Mouse (Mus musculus) heart, postnatal 10 days (tissue): ENCODE measurements around the gene Gm2431. TPM values are rescaled to one million over a fixed set of nuclear protein-coding genes. Genes with fewer than 3 reads are reported as not detected.
"Not testable (repeated sequence)": the region's sequence is repeated elsewhere in the genome, so short reads cannot be mapped to it uniquely, and the experiment has no call there.

ENCODE experiments used
- DNase-seq, 2 experiments: peaks; one replicate each; pipeline ENCODE4 v3.0.0; 2021
- intact Hi-C: fragments of 180-260 bp; cut with DNase I; formaldehyde crosslinking; loops from one replicate; pipeline ENCODE4 v1.15.1; 2025
- total RNA-seq, 2 experiments: library from RNA; stranded (reverse); gene quantifications; 2 replicates each; pipeline ENCODE4 v1.2.3; 2021

The Gm2431 gene
- total RNA-seq, 2 experiments from 2014 or later = not detected

DNA sequence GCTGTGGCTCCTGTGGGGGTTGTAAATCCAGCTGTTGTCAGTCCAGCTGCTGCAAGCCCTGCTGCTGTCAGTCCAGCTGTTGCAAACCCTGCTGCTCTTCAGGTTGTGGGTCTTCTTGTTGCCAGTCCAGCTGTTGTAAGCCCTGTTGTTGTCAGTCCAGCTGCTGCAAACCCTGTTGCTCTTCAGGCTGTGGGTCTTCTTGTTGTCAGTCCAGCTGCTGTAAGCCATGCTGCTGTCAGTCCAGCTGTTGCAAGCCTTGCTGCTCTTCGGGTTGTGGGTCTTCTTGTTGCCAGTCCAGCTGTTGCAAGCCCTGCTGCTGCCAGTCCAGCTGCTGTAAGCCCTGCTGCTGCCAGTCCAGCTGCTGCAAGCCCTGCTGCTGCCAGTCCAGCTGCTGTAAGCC lies 46.0 kb downstream of the Gm2431 start:
- DNase-seq, intact Hi-C loops: not testable (repeated sequence)

DNA sequence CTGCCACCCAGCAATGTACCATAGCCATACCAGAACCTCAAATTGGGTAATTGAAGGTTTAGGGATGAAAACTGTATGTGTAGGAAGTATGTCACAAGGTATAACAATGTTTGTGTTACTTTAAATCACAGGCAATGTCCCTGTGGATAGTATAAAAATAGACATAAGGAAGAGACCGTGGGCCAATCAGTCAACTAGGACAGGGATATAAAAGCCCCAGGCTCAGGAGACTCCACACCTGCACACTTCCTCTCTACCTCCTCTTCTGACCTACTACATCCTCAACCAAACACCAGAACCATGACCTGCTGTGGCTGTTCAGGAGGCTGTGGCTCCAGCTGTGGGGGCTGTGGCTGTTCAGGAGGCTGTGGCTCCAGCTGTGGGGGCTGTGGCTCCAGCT lies 46.6 kb downstream of the Gm2431 start, which contains the start of gene Gm7579:
Gene Gm7579 (plus strand): TSS at position 301 of the 400 bp plus-strand sequence.
- intact Hi-C loops = no loop called here
- no peak for DNase-seq

Other genes starting within 250 kb of the Gm2431 start
- gene Mob2, start 197.3 kb downstream of the Gm2431 start, total RNA-seq = 10 to 100 TPM; 39.4 to 43.2 TPM
- gene Dusp8, start 162.5 kb downstream of the Gm2431 start, total RNA-seq = 10 to 100 TPM; 28.0 to 30.0 TPM
- gene Gm45618, start 137.6 kb downstream of the Gm2431 start, total RNA-seq = not detected
- gene Gm39115, start 122.3 kb downstream of the Gm2431 start, total RNA-seq = not detected
- gene Gm45337, start 113.7 kb downstream of the Gm2431 start, total RNA-seq = not detected
- not detected for gene Gm29735, start 101.2 kb downstream of the Gm2431 start, total RNA-seq
- not detected for gene Gm4553, start 92.6 kb downstream of the Gm2431 start, total RNA-seq
- not detected for gene Krtap5-2, start 82.3 kb downstream of the Gm2431 start, total RNA-seq
- gene Gm10153, start 68.0 kb downstream of the Gm2431 start, total RNA-seq = not detected
- gene Krtap5-3, start 57.0 kb downstream of the Gm2431 start, total RNA-seq = not detected
- not detected for gene Gm7579, start 46.5 kb downstream of the Gm2431 start, total RNA-seq
- gene Krtap5-5, start 28.4 kb downstream of the Gm2431 start, total RNA-seq = not detected
- not detected for gene Gm40460, start 17.3 kb downstream of the Gm2431 start, total RNA-seq
- gene Gm4559, start 16.0 kb upstream of the Gm2431 start, total RNA-seq = not detected
- gene Krtap5-1, start 38.8 kb upstream of the Gm2431 start, total RNA-seq = not detected
- not detected for gene Krtap5-4, start 45.2 kb upstream of the Gm2431 start, total RNA-seq
- gene Ifitm10, start 115.4 kb upstream of the Gm2431 start, total RNA-seq = 1 to 10 TPM; 1.0 to 1.1 TPM
- 1 to 10 TPM; 1.7 to 5.1 TPM for gene Gm49369, start 124.3 kb upstream of the Gm2431 start, total RNA-seq
- gene Ctsd, start 129.7 kb upstream of the Gm2431 start, total RNA-seq = 100 to 1,000 TPM; 501 to 525 TPM
- gene Syt8, start 176.5 kb upstream of the Gm2431 start, total RNA-seq = not detected
- 1 to 10 TPM; 1.9 to 4.3 TPM for gene Tnni2, start 183.5 kb upstream of the Gm2431 start, total RNA-seq
- gene Lsp1, start 202.5 kb upstream of the Gm2431 start, total RNA-seq = 100 to 1,000 TPM; 111 to 116 TPM
- gene Tnnt3, start 240.5 kb upstream of the Gm2431 start, total RNA-seq = 1 to 10 TPM in 1 of 2 experiments, under 1 TPM in 1; 0.67 to 1.8 TPM